Mouse (Mus musculus) layer of hippocampus, postnatal 25 days (tissue): ENCODE measurements at regions not wholly inside any gene's neighbourhood (a gene's known extent, or its start where the extent isn't known, plus 50 kb on each side); places are given as distances from the start of the nearest gene placed in this dataset.

Experiments used
- DNase-seq, 2 experiments: peaks; one replicate each; pipeline ENCODE4 v3.0.0; 2022; ENCODE audit warnings: mixed read lengths in 2 of 2, low spot score in 1 of 2; ENCODE audit errors: extremely low spot score in 1 of 2

DNA sequence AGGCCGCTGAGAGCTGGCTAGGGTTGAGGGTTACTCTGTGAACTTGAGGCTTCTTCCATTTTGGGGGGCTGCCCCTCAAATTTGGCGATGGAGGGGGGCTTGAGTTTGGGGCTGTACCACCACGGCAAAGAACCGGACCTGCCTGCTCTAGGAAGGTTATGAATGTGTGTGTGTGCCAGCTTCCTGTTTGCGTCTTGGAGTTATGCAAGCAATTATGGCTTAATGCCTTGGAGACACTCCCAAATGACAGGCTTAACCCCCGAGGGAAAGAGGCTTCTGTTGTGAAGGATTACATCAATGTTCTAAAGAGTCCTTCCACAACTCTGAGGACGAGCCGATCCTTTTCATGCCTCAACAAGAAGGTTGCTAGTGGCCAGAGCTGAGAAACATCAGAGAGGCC is 294.1 kb downstream of the Bcl11a start:
- DNase-seq: no peak

DNA sequence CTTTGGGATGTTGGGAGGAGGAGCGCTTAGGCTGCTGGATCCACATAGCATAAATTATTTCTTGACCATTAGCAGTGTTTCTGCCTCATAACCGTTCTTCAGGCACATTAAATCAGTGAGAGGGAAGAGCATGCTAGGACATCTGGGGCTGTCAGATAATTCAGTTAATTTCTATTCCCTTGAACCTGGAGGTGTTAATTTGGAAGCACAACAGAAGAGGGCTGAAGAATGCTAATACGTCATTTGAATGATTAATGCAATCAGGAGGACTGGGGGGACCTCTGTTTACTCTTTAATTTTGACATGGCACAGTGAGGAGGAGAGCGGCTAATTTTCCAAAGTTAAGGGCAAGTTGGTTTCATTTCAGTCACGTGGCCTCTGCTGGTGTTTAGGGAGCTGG is 294.8 kb downstream of the Bcl11a start:
- no peak for DNase-seq

DNA sequence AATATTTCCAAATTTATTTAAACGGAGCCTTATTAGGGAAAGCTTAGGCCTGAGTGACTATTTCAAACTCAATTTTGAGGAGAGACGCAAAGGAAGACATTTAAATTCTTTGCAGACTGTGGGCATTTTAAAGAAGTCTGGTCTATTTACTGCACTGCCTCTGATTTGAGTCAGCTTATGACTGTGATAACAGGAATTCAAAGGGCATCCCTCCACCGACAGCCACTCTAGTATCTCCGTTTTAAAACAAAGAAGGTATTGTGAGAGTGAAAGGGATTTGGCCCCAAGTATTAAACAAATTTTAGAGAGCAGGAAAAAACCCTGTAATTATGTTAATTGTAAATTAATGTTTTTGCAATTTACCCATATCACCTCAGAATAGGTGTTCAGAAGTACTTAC is 295.4 kb downstream of the Bcl11a start:
- DNase-seq: no peak

DNA sequence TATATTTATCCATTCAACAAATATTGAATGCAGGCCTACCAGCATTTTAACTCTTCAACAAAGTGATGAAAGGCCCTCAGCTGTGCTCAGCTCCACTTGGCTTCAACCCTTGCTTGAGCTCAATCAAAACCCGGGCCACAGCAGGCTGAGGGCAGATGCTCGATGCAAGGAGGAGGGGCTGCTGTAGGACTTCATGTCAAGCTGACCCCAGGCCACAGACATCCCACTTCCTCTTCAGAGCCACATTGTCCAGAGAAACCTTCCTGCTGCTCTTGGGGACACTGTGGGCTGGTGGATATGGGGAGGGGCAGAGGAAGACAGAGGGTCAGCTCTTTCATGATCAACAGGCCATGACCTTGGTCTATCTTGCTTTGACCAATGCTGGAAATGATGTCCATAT is 299.7 kb downstream of the Bcl11a start:
- no peak for DNase-seq

DNA sequence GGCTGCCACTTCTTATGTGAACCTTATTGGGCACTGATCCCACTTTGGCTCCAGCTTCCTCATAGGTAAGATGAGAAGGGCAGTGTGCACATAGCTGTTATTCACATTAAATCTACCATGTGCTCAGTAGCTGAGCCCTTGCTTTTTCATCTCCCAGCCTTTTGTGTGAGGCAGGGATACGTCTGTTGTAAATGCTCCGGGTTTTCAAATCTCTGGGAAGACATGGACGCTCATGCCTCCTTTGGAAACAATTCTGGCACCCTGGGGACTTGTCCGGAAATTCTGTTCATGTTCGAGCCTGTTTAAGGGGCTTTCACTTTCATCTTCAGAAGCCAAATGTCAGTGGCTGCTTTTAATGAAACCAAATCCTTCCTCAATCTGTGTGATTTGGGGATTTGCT is 312.7 kb downstream of the Bcl11a start:
- no peak for DNase-seq

DNA sequence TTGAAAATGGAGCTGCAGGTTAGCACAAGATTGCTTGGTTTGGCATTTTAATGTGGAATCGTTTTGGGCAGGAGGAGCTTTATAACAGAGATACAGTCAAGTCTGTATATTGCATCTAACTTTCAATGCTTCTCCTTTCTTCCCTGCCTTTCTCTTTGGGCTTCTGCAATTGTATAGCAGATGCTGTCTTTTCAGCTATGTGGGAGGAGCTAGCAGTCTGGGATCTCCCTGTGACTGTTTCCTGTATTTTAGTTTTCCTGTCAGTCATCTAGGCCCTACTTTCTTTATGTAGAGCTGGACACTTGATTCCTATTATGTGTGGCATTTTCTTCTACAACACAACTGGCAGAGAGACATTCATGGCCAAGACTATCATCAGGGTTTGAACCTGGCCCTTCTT is 313.5 kb downstream of the Bcl11a start:
- DNase-seq: no peak

DNA sequence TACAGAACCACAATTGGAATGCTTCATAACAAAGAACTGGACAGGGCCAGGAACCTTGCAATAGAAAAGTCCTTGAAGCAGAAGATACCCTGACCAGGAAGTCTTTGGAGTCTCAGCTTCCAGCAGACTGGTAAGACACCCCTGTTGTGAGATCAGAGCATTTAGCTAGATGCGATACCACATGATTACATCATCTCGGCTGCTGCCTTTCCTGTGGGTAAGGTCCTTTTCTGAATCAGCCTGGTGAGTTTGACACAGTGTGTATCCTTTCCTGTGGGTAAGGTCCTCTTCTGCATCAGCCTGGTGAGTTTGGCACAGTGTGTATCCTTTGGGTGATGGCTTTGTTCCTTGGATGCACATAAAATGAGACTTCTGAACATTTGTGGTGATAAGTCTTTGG is 317.6 kb downstream of the Bcl11a start:
- DNase-seq: no peak

DNA sequence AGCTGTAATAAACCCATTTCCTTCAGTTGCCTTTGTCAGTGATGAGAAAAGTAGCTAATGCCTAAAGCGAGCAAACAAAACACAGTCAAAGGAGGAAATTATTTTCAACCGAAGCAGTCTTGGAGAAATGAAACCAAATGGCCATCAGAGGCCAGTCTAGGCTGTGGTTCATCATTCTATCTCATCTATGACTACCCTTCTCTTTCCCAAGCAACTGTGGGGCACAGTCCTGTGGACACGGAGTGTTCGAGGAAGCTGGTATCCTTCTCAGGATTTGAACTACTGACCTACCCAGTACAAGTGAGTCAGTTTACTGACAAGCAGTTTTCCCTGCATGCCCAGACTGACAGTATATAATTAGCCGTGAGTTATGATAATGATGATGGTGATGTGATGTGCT is 319.1 kb downstream of the Bcl11a start:
- no peak for DNase-seq

DNA sequence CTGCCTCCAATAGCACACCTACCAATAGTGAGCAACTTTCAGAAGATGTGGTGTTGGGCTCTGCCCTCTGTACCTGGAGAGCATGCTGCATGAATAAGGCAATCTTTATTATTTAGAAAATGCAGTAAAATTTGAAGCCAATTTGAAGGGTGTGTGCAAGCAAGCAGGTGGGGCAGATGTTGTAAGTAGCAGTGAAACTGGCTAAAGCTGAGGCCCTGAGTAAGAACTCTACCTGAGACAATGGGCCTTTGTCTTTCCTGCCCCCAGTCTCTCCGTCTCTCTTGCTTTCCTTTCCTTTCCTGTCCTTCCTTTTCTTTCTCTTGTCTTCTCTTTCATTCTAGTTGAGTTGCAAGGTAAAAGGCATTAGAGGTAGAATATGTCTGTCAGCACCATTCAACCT is 319.9 kb downstream of the Bcl11a start:
- DNase-seq: no peak

DNA sequence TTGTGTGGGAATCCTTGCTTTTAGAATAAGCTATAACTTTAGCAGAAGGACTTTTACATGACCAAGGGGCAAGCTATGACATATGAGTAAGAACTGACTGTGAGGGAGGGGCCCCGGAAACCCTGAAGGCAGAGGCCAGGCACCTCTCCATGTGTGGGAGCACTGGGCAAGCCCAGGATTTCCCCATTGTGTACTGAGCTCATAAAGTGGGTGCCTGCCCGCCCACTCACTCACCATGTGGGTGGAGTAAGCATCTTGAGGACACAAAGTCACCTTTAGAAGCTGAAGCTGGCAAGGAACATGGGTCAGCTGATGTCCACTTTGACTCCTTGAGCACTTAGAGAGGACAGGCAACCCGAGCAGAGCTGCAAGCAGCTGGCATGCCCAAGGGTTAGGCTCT is 323.3 kb downstream of the Bcl11a start:
- DNase-seq: no peak

DNA sequence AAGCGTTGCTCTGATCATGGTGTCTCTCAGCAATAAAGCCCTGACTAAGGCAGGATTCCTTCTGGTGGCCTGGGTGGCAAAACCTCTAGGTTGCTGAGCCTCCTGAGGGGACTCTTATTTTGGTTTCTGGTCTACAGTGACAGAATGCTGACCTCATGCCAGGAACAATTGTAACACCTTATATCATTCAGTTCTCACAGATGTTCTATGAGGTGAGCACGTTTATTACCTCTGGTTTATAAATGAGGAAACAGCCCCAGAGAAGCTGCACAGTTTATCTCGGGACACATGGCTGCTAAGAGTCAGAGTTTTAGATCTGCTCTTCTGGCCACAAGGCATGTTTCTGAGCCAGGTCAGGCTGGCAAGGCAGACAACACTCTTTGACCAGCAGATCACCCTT is 324.3 kb downstream of the Bcl11a start:
- no peak for DNase-seq

DNA sequence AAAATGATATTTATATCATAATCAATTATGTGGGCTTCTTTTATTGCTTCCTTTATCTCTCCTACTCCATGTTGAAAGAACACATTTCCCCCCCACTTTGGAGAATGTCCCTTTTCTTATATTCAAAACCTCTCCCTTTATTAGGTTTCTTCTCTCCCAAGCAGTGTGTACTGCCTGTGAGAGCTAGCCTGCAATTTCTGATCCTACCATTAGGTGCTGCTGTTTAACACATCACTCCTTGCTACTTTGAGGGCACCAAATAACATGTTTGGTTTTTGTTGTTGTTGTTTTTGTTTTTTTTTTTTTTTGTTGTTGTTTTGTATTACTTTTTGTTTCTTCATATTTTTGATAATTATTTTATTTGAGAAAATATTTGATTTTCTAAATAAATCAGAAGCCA is 336.9 kb downstream of the Bcl11a start:
- peak in 1 of 2 experiments; percentile 13 for DNase-seq

DNA sequence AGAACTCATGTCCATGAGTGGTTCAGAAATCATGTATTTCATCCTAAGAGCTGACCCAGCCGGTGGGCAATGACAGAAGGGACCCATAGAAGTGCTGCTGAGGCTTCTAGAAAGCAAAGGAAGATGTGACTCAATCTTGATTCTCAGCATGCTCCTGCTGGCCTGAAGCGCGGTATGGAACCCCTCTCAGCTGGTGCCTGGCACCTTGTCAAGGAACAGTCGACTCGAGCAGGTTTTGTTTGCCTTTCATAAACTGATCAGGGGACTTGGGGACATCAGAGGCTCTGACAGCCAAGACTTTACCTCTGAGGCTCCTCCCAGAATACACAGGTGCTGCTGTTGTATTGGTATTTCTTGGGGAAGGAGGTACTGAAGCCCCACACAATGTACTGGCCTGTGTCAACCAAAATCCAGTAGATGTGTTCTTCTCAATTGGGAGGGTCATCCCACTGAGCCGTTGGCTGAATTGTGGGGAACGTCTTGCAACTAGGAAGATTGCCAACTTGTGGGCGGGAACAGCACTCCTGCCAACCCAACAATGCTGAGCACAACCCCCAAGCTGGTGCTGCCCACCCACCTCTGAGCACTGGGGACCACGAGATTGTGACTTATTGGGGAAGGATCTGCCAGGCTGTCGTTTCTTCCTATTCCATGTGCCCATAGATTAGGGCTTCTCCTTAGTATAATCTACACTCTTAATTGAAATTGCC is 344.4 kb downstream of the Bcl11a start:
- DNase-seq: peak in 1 of 2 experiments; percentile 14

DNA sequence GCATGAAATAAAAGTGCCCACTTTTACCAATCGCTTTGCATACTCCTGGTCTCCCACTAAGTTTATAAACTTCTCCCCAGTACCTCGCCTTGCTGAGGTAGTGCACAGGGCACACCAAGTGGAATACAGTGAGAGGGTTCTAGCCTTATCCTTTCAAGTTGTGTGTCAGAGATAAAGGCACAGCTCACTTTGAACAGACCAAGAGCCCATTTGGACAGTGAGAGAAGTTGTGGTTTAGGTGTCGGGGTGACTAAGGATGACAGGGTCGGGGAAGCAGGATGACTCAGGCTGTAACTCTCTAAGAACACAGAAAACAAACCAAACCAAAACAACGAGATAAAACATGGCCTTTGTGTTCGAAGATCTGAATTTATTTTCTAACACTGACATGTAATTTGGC is 345.4 kb downstream of the Bcl11a start:
- no peak for DNase-seq

DNA sequence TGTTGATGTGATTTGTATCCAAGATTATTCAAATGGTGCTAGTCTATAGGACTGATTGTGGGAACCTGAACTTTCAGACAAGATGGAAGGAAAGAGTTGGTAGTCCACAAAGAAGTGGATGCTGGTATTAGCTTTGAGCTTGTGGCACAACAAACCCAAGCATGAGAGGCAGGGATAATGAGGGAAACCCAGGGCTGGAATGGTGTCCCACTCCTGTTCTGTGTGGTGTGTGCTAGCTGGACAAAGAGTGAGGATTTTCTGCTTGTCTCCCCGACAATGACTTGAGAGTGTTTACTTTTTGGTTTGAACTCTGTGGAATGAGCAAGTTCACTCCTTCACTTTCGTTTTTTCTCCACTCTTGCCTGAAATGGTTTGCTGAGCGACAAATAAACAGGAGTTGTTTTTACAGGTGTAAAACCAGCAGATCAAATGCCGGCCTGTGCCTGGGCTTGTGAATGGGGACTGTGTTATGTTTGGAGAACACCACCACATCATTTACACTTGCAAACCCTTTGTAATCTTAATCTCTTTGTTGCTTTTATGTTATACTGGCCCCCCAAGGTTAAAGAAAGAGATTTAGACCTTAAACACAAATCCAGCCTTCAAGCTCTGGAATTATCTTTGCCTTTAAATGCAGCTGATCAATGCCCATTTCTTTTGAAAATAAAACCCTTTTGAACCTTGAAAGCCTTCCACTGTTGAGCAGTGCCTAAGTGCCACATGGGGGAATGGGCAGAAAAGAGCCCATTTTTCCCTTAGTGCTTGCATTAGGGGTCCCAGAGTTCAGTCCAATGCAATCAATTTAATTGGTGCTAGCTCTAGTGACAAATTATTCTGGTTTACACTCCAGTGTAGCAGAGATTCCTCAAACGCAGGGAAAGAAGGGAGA is 349.4 kb downstream of the Bcl11a start:
- no peak for DNase-seq

DNA sequence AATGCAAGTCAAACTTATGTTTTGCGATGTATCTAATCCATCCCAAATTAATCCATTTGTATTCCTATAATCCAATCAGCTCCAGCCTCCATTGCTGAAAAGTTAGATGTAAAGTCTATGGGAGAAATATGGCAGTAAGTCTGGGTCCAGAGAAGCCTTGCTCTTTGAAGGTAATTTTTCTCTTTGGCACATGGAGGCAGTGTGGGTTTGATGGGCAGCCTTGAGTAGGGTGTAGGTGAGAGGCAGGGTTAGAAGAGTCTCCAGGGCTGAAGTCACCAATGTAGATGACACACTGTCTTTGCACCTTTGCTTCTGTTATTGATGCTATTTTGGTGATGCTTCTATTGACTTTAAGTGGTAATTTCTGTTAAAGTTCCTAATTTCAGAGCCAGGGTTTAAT is 370.8 kb downstream of the Bcl11a start:
- no peak for DNase-seq

DNA sequence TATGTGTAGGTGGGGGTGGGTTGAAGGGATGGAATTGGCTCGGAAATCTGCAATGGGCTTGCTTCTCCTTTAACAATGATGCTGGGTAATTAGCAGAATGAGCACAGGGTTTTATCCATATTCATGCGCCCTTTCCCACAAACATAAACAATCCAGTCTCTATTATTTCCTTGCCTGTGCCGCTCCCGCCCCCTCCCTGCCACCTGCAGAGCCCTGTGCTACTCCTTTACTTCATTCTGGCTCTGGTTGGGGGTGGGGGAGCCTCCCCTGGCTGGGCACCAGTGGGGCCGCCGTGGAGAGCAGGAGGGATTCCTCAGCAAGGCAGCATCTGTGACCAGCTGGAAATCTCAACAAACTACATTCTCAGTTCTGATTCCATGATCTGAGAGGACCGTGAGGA is 374.4 kb downstream of the Bcl11a start:
- no peak for DNase-seq

DNA sequence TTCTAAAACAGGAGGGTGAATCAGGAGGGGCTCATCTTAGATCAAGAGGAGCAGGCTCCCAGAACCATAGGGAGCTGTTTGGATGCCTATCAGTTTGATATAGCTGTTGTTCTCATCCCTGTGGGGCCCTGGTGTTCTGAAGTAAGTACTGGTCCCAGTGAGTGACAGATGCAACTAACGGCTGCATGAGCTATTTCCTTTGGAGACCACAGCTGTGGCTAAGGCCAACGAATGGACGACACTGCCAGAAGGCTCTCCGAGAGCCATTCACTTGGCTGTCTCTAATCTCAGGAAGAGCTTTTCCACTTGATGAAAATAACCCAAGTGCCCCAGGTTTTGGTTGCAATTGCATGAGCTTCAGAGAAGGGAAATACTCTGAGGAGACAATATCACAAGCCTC is 386.8 kb downstream of the Bcl11a start:
- no peak for DNase-seq

DNA sequence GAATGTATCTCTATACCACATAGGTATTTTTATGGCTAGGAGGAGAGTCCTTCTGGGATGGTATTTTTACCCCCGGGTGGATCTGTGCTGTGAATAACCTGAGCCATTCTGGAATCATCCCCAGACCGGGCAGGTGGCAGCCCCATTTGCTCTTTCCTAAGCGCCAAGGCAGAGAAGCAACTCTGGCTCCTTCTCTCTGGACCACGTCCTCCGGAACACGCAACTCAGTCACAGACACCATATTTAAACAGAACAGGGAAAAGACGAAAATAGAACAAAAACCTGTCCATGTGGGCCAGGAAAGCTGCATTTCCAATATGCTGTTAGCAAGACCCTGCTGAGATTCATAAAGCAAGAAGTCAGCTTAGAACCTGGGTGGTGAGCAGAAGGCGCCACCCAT is 389.6 kb downstream of the Bcl11a start:
- peak in 1 of 2 experiments; percentile 17 for DNase-seq

DNA sequence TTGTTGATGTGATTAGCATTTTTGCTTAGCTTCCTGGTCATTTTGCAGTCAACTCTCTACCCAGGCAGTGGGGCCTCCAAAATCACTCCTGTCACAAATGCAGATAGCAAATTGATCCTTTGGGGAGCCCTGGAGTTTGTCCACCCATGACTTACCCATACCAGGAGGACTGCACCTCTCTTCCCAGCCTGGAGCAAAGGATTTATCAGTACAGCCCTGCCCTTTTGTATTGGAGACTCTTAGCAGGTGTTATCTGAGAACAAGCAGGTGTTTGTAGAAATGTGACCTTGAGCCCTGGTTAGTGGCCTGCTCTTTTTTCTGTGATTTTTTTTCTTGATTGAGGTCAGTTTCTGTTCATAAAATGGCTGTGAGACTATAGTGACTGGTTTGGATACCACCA is 392.6 kb downstream of the Bcl11a start:
- DNase-seq: no peak

DNA sequence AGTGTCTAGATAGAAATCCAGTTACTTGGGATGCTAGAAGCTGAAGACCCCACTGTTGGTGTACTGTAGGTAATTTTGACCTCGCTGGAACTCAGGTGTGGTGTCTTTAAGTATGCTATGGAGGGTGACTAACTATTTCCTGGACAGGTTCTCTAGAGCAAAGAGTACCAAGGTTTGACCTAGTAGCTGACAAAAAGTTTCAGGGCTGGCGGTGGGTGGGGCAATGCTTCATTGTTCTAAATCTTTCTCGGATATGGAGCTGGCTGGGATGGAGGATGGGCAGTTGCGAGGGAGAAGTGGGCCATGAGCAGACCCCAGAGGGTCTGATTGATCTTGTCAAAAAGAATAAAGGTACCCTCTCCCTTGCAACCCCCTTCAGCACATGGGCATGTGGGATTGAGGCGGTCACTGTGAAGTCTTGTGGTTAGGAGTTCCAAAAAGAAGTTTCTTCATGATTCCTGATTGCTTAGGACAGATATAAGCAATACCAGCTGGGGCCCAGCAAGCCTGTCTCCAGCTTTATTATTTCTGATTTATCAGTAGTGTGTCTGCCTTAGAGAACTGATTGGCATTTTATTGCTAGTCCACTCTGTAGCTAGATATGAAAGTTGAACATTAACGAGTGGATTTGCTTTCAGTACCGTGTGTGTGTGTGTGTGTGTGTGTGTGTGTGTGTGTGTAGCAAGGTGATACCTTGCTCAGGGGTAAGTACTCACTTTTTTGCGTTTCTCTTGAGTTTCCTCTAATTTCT is 394.9 kb downstream of the Bcl11a start:
- DNase-seq: no peak
